Mouse (Mus musculus) cerebellum, postnatal 10 days (tissue): ENCODE measurements around the gene Gpr141.

Experiments
- DNase-seq, 2 experiments: peaks; one replicate each; pipeline ENCODE4 v3.0.0; 2021; ENCODE audit warnings: mixed read lengths in 2 of 2

Gene Gpr141

GRCm38 (mm10) chr13:19718954-19719353 lies 105.1 kb downstream of the Gpr141 start:
- peak; percentile 35 to 42 for DNase-seq

- peak in 1 of 2 experiments; percentile 4 for DNase-seq
Observed at GRCm38 (mm10) chr13:19717201-19717600, 106.9 kb downstream of the Gpr141 start.

- no peak for DNase-seq
Observed at GRCm38 (mm10) chr13:19703806-19704205, 120.3 kb downstream of the Gpr141 start.

GRCm38 (mm10) chr13:19701443-19702078 lies 122.5 kb downstream of the Gpr141 start:
- DNase-seq, result peak; percentile 80

GRCm38 (mm10) chr13:19700733-19701442 lies 123.2 kb downstream of the Gpr141 start:
- no peak for DNase-seq
